Mouse (Mus musculus): Measurements from ENCODE around the gene Inpp4b.

- TF ChIP-seq CTCF (IDR thresholded peaks at IDR 0.05; ENCODE audit: borderline replicate concordance, extremely low read depth, insufficient read depth, insufficient read length) (no peak), POLR2A (IDR thresholded peaks at IDR 0.05; ENCODE audit: borderline replicate concordance, extremely low read depth, insufficient read depth, insufficient read length, poor library complexity, severe bottlenecking) (no peak)
Observed at GRCm38 (mm10) chr8:81773305-81773965, 431.1 kb downstream of the Inpp4b start.
